Mouse (Mus musculus): ENCODE data around the gene Sh3d21.
"Not testable (repeated sequence)": the region's sequence is repeated elsewhere in the genome, so short reads cannot be mapped to it uniquely, and the experiment has no call there.

Sh3d21 gene

DNA sequence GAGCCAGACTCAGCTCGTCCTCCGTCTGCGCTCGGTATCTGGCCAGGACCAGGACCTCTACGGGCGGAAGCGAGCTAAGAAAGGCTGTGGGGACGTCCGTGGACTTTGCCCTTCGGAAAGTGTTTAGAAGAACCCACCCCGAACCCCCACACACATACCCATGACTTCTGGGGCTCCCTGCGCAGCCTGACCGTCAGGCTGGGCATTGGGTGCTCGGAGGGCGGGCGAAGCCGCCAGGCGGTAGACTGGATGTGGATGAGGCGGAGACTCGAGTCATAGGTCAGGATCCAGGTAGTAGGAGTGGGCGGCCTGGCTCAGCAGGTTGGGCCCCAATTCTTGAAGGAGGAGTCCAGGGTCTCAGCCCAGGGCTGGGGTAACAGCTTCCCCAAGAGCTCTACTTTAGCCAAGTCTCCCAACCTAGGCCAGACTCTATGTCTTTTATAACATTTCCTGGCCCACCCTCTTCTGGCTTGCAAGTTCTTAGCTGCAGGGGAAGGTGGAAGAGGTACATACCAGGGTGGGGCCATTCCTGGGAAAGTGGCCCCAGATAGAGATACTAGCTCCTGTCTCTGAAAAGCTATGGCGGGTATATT is at the start of gene Sh3d21:
Gene Sh3d21, minus strand, starts transcription at position 425 of the 593 bp plus-strand sequence.
- DNase-seq (ENCODE audit: low spot score in 2 of 2) = no peak

DNA sequence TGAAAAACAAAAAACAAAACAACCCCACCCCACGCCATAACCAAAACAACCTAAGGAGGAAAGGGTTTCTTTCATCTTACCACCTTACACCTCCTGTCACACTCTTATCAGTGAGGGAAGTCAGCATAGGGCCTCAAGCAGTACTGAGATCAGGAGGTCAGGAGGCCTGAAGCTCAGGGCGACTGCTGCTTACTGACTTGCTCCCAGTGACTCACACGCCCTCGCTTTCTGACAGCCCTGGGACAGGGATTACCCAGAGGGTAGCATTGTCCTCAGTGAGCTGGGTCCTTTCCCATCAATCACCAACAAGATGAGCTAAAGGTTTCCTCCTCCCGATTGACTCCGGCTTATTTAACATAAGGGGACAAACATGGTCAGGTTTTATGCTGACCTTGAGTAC is 43.8 kb upstream of the Sh3d21 start:
- DNase-seq (ENCODE audit: low spot score in 2 of 2) = no peak

DNA sequence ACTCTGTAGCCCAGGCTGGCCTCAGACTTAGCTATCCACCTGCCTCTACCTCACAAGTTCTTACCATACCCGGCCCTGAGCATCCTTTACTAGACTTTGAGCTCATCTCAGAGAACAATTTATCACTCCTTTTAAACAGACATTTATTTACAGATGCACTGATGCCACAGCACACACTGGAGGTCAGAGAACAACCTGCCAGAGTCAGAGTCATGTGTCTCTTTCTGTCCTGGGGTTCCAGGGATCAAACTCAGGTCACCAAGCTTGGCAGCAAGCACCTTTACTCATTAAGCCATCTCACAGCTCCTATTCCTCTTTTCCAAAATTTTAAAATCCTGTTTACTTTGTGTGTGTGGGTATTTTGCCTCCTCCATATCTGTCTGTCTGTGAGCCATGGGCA is 42.1 kb upstream of the Sh3d21 start:
- no peak for DNase-seq (ENCODE audit: low spot score in 2 of 2)

DNA sequence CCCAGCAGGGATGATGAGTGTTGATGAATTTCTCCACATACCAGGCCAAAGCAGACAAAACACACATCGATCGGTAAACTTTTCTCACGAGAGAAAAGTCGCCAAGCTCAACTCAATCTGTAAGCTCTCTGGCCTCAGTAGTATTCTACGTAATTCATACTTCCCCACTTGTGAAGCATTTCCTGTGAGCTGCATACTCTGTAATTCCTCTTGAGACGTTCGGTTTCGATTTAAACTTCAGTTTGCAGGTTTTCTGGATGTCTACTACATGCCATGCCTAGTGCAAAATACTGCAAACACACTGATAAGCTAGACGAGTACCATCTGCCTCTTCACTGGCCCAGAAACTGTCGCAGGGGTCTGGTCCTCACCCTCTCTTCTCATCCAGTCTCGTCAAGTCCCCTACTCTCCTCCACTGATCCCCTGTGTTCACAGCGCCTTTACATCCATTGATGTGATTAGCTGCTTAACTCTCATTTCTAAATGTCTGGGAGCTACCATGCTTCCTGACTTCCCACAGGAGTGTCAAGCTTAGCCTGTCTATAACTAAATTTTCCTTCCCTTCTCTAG is 41.5 kb upstream of the Sh3d21 start:
- DNase-seq (ENCODE audit: low spot score in 2 of 2) = no peak

DNA sequence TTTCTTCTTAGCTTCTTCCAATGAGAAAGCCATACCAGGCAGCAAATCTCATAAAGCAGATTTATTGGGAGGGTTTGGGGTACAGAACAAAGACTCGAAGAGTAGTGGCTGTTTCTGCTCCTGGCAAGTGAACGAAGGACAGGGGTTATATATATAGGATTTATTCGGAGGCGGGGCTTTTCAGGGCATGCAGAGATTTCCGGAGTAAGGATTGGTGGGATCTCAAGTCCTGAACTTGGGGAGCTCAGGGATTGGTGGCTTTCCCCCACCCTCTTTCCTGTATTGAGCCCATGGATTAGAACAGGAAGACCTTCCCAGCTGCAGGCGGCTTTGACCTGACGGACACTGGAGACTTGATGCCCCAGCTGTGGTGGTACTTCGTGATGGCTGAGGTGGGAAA is 40.7 kb upstream of the Sh3d21 start:
- no peak for DNase-seq (ENCODE audit: low spot score in 2 of 2)

DNA sequence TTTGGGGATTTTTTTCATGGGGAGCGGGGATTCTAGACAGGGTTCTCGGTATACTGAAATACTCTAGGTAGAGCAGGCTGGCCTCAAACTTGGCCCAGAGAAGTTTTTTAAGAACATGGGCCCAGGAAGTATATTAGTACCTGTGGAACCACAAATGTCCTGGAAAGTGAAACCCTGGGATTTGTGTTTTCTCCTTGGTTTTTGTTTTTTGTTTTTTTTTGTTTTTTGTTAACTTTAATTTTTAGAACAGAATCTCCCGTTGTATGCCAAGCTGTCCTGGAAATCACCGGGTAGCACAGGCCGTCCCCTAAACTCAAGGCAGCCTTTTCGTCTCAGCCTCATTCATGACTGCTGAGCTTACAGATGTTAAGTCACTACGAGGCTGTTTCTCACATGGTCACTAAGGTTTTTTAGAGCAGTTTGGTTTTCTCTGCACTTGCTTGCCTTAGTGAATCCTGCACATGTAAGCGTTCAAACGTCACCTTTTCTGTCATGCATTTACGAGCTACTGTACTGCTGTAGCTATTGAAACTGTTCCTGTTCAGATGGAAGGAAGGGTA is 40.1 kb upstream of the Sh3d21 start:
- DNase-seq (ENCODE audit: low spot score in 2 of 2) = no peak

DNA sequence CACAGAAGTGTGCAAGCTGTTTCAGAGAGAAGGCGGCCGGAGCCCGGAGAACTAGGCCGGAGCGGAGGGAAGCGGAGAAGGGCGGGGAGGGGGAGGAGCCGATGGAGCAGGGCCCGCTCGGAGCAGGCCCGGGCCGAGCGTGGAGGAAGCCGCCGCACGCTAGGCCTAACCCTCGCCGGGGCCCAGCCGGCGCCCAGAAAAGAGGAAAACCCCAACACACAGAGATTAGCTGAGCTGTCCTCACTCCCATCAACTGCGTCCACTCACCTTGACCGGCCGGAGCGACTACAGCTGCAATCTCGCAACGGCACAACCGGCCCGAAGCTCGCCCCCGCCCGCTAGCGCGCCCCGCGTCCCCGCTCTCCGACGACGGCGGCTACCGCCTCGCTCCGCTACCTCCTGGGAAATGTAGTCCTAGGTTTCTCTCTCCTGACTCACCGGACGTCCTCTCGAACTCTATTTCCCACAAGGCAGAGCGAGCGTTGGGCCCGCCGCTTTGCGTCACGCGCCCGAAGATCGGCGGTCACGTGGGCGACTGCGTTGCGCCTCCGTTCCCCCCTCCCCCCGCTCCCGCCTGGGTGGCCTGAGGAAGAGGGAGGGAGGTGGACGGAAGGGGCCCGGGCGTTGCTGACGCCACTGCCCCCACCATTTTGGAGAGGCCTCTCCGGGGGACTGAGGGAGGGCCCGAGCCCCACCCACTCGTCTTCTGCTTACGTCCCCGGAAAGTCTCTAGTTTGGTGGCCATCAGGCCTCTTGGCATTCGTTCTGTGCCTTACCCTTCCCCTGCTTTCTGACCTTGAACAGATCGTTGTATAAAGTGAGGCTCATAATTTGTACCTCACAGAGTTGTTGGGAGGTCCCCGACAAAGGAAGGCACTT is 39.3 kb upstream of the Sh3d21 start, which contains the start of gene Thrap3:
Gene Thrap3, minus strand, starts transcription at position 458 of the 879 bp plus-strand sequence.
- peak; percentile 94 to 96 for DNase-seq (ENCODE audit: low spot score in 2 of 2)

DNA sequence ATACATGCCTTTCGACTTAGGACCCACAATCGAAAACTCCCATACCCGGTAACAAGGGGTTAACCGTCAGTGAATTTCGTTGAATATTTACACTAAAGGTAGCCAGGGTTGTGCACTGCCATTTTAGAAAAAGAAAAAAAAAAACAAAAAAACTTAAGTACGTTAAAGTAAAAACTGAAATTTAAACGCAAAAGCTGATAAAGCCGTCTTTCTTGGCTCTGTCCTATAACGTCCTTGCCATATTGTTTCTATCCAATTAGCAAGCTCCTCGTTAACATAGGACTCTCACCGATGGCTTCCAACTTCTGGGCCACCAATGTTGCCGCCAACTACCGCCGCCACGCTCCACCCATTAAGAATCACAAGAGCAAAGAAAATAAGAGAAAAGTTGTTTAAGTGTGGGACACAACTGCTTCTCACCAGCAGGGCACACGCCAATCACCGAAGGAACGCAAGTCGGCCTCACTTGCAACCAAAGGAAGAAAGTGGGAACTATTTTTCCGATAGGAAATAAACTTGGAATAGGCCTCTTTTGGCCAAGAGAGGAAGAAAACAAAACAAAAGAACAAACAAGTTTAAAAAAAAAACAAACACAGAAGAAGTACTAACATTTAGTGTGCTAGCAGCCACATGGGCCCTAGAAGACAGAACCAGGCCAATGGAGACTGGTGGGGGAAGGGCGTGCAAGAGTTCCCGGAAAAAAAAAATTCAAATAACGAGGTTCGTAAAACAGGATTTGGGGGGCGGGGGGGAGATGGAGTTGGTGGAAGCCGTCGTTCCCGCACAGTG is 38.4 kb upstream of the Sh3d21 start:
- peak; percentile 36 to 39 for DNase-seq (ENCODE audit: low spot score in 2 of 2)

DNA sequence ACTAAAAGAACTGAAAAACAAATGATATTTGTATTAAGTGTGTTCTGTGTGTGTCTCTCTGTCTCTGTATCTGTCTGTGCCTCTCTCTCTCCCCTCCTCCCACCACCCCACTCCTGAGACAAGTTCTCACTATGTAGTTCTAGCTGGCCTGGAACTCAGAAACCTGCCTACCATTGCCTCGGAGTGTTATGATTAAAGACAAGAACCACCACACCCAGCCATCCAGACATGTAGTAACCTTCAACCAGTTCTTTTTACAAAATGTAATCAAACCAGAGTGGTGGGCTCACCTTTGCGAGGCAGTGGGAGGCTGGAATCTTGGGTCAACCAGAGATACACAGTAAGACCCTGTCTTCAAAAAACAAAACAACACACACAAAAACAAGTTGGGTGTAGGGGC is 37.4 kb upstream of the Sh3d21 start:
- DNase-seq (ENCODE audit: low spot score in 2 of 2) = no peak

DNA sequence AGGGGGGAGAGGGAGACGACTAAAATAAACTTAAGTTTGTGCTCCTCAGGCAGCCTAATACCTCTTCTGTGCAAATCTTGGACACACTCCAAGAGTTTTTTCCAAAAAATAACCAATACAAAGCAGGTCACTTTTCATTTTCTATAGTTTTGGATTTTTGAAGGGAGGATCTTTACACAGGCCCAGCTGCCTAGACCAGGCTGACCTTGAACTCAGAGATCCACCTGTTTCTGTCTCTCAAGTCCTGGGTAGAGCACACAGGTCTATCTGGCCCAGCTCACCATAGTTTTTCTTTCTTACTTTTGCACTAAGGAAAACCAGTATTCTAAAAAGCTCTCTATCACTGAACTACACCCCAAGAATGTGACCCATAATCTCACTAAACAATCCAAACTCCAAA is 36.7 kb upstream of the Sh3d21 start:
- no peak for DNase-seq (ENCODE audit: low spot score in 2 of 2)

DNA sequence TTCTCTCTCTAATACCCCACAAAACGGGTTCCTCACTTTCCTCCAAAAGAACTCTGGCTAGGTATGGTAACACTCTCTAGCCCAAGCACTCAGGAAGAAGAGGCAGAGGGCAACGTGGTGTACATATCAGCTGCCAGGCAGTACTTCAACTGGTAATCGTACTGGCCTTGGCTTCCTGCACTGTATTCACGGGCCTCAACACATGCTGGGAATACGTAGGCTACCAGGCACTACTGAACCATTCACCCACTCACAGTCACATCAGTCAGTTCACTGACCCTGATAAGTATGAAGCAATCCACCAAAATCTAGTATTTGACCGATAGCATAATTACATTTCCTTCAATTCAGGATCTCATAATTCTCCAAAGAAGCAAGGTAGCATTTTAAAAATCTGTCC is 36.3 kb upstream of the Sh3d21 start:
- DNase-seq (ENCODE audit: low spot score in 2 of 2) = no peak

DNA sequence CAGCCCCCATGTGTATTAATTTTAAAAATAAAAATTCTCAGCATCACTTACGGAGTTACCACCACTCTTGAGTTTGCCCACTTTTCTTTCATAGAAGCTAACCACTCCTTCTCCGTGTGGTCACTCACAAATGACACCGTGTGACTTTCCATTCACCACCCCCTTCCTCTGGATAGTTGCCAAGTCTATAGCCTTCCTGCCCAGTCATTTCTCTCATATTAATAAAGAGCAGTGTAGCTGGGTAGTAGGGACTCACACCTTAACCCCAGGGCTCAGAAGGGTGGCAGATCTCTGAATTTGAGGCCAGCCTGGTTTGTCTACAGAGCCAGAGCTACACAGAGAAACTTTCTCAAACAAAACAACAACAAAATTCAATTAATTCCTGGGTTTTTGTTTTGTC is 34.2 kb upstream of the Sh3d21 start:
- no peak for DNase-seq (ENCODE audit: low spot score in 2 of 2)

DNA sequence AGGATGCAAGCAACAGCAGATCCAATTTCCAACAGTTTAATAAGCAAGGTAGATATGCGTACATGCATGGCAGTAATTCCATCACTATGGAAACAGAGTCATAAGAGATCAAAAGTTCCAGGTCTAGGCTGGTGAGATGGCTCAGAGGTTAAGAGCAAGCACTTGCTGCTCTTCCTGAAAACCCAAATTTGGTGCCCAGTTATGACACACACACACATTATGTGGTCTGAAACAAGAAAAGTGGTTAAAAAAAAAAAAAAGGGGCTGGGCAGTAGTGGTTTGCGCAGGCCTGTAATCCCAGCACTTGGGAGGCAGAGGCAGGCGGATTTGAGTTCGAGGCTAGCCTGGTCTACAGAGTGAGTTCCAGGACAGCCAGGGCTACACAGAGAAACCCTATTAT is 31.6 kb upstream of the Sh3d21 start:
- DNase-seq (ENCODE audit: low spot score in 2 of 2) = no peak

DNA sequence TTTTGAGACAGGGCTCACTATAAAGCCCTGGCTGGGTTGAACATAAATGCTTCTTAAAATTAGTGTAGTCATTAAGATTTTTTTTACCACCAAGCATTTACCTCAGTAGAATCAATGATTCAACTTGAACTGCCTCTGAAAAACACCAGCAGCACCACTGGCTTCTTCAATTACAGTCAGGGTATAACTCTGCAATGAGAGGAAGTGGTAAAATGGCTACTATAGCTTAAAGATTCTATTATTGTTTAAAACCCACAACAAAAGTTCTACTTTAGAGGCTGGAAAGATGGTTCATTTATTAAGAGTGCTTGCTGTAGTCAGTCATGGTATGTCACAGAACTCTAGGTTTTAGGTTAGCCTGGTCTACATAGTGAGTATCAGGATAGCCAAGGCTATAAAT is 30.9 kb upstream of the Sh3d21 start:
- no peak for DNase-seq (ENCODE audit: low spot score in 2 of 2)

DNA sequence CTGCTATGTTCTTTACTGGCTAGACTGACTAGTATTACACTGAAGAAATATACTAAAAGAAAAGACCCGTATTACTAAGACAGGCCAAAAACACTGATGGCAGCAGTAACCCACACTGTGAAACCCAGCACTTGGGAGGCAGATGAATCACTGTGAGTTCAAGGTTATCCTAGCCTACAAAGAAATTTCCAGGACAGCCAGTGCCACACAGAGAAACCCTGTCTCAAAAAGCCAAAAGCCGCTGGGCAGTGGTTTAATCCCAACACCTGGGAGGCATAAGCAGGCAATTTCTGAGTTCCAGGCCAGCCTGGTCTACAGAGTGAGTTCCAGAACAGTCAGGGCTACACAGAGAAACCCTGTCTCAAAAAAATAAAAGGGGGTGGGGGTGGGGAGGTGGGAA is 27.3 kb upstream of the Sh3d21 start:
- no peak for DNase-seq (ENCODE audit: low spot score in 2 of 2)

DNA sequence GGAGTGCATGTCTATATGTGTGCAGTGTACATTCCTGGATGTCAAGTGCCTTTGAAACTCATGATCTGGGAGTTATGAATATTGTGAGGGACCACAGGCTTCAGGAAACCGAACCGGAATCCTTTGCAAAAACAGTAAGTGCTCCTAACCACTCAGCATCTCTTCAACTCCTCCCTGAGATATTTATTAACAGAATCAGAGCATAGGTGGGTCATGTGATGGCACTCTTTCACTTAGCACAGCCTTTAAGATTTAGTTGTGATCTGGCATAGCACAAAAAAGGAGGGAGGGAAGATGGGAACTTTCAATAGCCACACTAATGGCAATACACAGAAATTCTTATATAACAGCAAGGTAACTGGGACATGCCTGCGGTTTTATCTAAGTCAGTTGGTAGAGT is 23.8 kb upstream of the Sh3d21 start:
- no peak for DNase-seq (ENCODE audit: low spot score in 2 of 2)

DNA sequence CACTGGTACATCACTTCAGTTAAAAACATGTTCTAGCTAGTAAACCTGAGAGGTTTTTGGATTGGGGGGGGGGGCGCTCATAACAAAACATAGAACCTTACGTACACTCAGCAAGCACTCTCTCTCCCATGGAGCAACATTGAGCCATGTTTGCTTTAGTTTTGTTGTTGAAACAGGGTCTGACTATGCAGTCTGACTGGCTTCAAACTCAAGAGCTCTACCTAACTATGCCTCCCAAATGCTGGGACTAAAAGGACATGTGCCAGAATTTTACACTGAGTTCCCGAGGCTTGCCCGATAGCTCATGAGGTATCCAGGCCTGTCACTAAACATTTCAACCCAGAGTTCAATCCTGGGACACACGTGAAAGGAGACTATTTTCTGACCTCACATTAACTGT is 19.7 kb upstream of the Sh3d21 start:
- no peak for DNase-seq (ENCODE audit: low spot score in 2 of 2)

DNA sequence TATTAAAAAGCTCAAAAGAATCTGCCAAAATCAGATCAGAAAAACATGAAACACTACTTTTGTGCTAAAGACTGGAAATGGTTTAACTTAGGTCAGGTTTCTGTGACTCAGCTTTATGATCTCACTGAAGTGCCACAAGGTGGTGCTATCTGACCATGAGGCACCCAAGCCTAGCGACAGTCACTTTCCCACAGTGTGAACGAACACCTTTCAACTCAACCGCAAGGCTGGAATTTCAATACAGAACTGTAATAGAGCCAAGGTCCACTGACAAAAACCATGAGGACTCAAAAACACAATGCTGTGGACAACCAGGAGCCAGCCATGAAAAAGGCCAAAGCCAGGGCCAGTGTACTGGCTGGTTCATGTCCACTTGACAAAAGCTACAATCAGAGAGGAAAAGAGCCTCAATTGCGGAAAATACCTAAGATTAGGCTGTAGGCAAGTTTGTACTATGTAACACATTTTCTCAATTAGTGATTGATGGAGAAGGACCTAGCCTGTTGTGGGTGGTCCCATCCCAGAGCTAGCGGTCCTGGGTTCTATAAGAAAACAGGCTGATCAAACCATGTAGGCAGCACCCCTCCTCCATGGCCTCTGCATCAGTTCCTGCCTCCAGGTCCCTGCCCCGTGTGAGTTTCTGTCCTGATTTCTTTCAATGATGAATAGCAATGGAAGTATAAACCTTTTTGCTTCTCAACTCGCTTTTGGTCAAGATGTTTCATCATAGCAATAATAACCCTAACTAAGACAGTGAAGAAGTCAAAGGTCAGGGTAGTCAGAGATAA is 18.1 kb upstream of the Sh3d21 start:
- peak in 1 of 2 experiments; percentile 48 for DNase-seq (ENCODE audit: low spot score in 2 of 2)

DNA sequence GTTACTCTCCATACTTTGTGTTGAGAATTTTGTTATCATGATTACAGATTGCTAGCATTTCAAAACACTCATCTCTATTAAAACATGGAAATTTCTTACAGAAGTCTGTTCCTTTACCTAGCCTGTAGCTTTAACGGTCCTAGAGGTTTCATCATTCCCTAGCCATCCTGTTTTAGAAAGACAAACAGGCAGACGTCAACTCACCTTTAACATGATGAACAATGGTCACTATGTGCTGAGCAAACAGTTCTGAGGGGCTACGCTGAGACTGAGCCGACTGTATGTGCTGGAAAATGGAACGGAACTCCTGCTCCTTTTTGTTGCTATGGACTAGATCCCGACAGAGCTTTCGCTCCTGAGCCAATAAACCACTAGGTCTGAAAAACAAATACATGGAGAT is 12.7 kb upstream of the Sh3d21 start:
- DNase-seq (ENCODE audit: low spot score in 2 of 2) = not testable (repeated sequence)

DNA sequence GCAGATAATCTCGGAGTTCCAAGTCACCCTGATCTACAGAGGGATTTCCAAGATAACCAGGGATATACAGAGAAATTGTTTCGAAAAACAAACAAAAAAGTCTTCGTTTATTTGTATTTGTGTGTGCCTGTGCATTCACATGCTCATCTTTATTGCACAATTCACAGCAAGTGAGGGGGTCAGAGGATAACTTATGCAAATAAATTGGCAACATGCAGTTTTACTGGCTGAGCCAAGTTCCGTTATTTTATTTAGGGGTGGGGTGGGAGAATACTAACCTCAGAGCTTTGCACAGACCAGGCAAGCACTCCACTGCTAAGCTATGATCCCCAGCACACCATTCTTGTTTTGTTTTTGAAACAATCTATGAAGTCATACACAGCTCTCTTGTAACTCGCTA is 10.5 kb upstream of the Sh3d21 start:
- no peak for DNase-seq (ENCODE audit: low spot score in 2 of 2)

DNA sequence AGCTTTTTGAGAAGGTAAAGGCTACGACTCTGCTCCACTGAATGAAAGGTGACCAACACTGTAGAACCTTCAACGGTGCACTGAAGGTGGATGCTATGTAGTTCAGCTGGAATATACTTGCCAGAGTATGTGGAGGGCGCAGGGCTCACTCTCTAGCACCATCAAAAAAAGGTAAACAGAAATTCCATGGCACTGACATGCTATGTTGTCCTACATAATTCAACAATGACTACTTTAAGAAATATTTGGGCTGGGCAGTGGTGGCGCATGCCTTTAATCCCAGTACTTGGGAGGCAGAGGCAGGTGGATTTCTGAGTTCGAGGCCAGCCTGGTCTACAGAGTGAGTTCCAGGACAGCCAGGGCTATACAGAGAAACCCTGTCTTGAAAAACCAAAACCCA is 7.4 kb upstream of the Sh3d21 start:
- DNase-seq (ENCODE audit: low spot score in 2 of 2) = not testable (repeated sequence)

All from thymus, postnatal 10 days (tissue).